Mouse (Mus musculus): ENCODE data around the gene Olfr73.
"Not testable (repeated sequence)": the region's sequence is repeated elsewhere in the genome, so short reads cannot be mapped to it uniquely, and the experiment has no call there.

Olfr73 gene

DNA sequence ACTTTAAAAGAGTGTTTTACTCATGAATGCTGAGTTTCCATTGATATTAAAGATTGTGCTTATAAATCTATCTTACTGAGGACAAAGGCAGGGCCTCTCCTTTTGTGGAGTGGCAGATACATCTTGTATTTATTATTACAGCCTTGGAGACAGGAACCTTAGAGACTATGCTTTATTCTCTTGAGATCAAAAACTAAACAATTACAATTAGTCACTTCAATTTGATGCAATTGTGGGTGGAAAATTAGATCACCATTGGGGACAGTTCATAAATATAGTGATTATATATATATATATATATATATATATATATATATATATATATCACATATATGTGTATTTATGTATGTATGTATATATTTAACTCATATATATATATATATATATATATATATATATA is at the start of gene Olfr73:
Olfr73 (minus strand) TSS at position 101 of the 400 bp plus-strand sequence.
- no peak for DNase-seq

DNA sequence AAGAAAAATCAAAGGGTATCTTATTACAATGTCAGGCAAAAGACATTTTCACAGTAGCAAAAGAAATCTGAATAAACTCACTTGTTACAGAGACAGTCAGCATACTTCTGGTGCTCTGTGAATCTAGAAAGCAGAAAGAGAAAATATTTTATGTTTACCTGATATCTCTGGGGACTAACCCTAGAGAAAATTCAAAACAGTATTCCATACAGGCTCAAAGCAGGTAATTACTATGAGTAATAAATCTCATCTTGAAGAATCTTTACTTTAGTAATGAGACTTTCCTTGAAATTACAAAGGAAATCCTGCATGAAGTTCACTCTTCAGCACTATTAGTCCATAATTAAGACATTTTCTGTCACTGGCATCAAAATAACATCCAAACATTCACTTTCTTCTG is 34.2 kb upstream of the Olfr73 start, which contains the start of gene Olfr1163:
Olfr1163 (minus strand) TSS at position 101 of the 400 bp plus-strand sequence.
- DNase-seq = no peak

DNA sequence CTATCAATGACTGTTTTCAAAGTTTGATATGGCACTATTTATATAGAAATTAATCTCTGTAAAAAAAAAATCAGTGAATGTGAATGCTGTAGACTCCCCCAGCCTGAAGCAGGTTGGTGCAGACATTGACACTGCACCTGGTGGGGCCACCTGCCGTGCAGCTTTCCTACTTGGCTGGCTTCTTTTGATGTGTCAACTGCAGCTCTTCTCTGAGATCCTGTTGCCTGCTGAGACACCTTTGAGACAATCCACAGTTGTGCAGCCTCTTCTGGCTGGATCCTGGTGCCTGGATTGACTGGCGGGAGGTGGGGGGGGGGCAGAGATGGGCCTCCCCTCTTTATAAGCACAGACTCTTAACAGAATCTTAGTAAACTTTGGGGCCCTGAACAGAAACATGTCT is 26.1 kb upstream of the Olfr73 start:
- no peak for DNase-seq

DNA sequence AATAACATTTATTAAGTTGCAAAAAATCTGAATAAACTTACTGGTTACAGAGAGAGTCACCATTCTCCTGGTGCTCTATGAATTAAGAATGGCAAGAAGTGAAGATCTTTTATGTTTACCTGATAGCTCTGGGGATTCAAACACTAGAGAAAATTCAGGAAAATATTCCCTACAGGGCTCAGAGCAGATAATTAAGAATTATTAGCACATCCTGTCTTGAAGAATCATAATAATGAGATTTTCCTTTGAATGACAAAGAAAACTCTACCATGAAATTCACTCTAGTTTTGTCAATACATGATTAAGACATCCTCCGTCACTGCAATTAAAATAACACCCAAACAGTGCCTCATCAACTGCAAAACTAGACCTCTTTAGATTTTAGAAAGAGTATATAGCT is 13.5 kb upstream of the Olfr73 start, which contains the start of gene Olfr1162:
Olfr1162 (minus strand) TSS at position 101 of the 400 bp plus-strand sequence.
- DNase-seq = no peak

DNA sequence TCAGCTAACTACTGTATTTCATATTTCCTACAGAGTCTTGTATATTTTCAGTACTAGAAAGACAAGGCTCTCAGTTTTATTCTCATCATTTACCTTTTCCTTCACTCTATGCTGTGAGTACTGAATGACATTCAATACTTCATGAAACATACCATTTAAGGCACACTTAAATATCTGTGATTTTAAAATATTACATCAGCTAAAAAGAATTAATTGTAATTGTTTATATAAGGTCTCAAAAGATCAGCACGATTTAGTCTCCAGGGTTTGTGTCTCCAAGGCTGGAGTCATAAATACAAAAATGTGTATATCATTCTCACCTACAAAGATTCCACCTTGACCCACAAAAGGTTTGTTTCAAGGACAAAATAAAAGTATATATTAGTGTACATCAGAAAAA is 15.0 kb downstream of the Olfr73 start, which contains the start of gene Olfr1161:
Olfr1161 (plus strand) TSS at position 301 of the 400 bp plus-strand sequence.
- not testable (repeated sequence) for DNase-seq

DNA sequence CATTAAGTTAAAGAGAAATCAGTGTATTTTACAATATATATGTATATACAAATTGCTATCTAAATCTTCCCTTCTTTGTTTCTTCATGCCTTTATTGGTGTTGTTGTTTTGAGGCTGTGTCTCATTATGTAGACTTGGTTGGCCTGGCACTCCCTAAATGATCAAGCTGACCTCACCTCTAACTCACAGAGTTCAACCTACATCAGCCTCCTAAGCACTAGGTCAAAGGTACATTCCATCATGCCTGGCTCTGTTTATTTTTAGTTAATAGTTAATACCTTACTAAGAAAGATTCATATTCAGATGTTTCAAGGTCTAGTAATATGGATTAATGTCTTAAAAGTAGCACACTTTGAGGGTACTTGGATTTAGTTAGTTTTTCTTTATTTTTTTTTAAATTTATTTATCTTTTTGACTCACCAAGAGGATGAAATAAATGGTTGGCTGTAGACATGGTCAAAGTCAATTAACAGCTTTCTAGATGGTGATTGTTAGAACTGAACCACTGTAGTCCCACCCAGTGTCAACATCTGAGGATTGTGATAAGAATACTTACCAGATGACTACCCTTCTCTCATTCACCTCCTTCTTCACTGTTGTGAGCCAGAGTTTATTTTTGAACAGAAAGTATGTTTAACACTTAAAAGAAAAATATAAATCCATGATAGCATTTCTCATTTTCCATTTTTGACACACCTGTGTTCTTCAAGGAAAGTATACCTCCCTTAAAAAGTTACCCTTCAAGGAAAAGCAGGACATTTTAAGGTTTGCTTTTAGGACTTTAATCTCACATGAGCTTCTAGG is 29.8 kb downstream of the Olfr73 start, which contains the start of gene Olfr1160:
Olfr1160 (minus strand) TSS at position 754 of the 804 bp plus-strand sequence.
- DNase-seq = no peak

DNA sequence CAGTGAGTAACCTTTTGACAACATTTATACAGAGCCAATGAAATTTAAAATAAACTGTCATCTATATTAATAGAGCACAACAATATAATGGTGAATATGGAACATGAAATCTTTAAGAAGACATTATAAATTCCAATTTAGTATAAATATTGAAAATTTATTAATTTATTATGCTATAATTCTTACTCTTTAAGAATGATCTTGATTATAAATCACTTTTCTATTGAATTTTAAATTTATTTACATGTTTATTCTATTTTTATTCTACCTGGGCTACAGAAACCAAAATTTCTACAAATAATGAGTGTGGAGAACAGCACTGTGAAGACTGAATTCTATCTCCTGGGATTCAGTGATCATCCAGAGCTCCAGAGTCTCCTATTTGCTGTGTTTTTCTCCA is 47.7 kb downstream of the Olfr73 start, which contains the start of gene Olfr1158:
Olfr1158 (plus strand) TSS at position 301 of the 400 bp plus-strand sequence.
- no peak for DNase-seq

Measured in right cerebral cortex, postnatal 25 days (tissue).